Mouse (Mus musculus): ENCODE measurements around the gene Notum. TPM values are rescaled to one million over a fixed set of nuclear protein-coding genes. Genes with fewer than 3 reads are reported as not detected.
"Not testable (repeated sequence)": the region's sequence is repeated elsewhere in the genome, so short reads cannot be mapped to it uniquely, and the experiment has no call there.

Gene Notum
- total RNA-seq, 2 experiments from 2014 or later = not detected

GRCm38 (mm10) chr11:120692471-120693011 is 31.6 kb upstream of the Notum start:
- Histone ChIP-seq H3K4me3 (no peak overlapping the region), H3K27ac (peak overlapping the region; percentile 35)
- DNase-seq = peak; percentile 53
- intact Hi-C loops (cut with DNase I) = no loop called here
- TF ChIP-seq CTCF (IDR thresholded peaks at IDR 0.05) = peak; percentile 2; the same call in 1 of the 2 replicates

GRCm38 (mm10) chr11:120689365-120689764 is 28.4 kb upstream of the Notum start:
- TF ChIP-seq CTCF (IDR thresholded peaks at IDR 0.05) = no peak
- intact Hi-C loops (cut with DNase I) = no loop called here
- DNase-seq = peak; percentile 20
- Histone ChIP-seq H3K27ac (no peak overlapping the region), H3K4me3 (no peak overlapping the region)

GRCm38 (mm10) chr11:120686650-120687272 is 25.8 kb upstream of the Notum start:
- H3K4me3 ChIP-seq = no peak overlapping the region
- no peak overlapping the region for H3K27ac ChIP-seq
- intact Hi-C loops (cut with DNase I) = loop anchor here (2.0 kb wide), 1 partner anchor 22 kb away; no protein-coding TSS in a partner anchor
- peak; percentile 14 for DNase-seq
- no peak for TF ChIP-seq CTCF (IDR thresholded peaks at IDR 0.05)

- intact Hi-C loops (cut with DNase I) = no loop called here
- no peak for TF ChIP-seq CTCF (IDR thresholded peaks at IDR 0.05)
- H3K27ac ChIP-seq = peak overlapping the region; percentile 72
- no peak overlapping the region for H3K4me3 ChIP-seq
- DNase-seq = no peak
Observed at GRCm38 (mm10) chr11:120684660-120685059, 23.7 kb upstream of the Notum start.

GRCm38 (mm10) chr11:120684086-120684485 is 23.1 kb upstream of the Notum start:
- intact Hi-C loops (cut with DNase I) = no loop called here
- no peak for TF ChIP-seq CTCF (IDR thresholded peaks at IDR 0.05)
- DNase-seq = peak; percentile 63
- Histone ChIP-seq H3K27ac (peak overlapping the region; percentile 72), H3K4me3 (no peak overlapping the region)

GRCm38 (mm10) chr11:120683536-120683935 is 22.6 kb upstream of the Notum start:
- Histone ChIP-seq H3K4me3 (no peak overlapping the region), H3K27ac (peak overlapping the region; percentile 72)
- peak; percentile 7 for DNase-seq
- no peak for TF ChIP-seq CTCF (IDR thresholded peaks at IDR 0.05)
- intact Hi-C loops (cut with DNase I) = no loop called here

- H3K27ac ChIP-seq = no peak overlapping the region
- DNase-seq = peak; percentile 8
- intact Hi-C loops (cut with DNase I) = no loop called here
- no peak for TF ChIP-seq CTCF (IDR thresholded peaks at IDR 0.05)
- no peak overlapping the region for H3K4me3 ChIP-seq
Observed at GRCm38 (mm10) chr11:120682683-120683082, 21.7 kb upstream of the Notum start.

- peak; percentile 42 for TF ChIP-seq CTCF (IDR thresholded peaks at IDR 0.05)
- Histone ChIP-seq H3K4me3 (no peak overlapping the region), H3K27ac (no peak overlapping the region)
- no peak for DNase-seq
- intact Hi-C loops (cut with DNase I) = no loop called here
Observed at GRCm38 (mm10) chr11:120679909-120680308, 18.9 kb upstream of the Notum start.

- intact Hi-C loops (cut with DNase I) = no loop called here
Observed at GRCm38 (mm10) chr11:120676951-120677350, 16.0 kb upstream of the Notum start.

GRCm38 (mm10) chr11:120675875-120676274 is 14.9 kb upstream of the Notum start:
- intact Hi-C loops (cut with DNase I); DNase-seq; H3K27ac ChIP-seq; H3K4me3 ChIP-seq: not testable (repeated sequence)

More at GRCm38 (mm10) chr11:120676951-120677350, 16.0 kb upstream of the Notum start:
- no peak for TF ChIP-seq CTCF (IDR thresholded peaks at IDR 0.05)
- Histone ChIP-seq H3K27ac (no peak overlapping the region), H3K4me3 (no peak overlapping the region)
- no peak for DNase-seq

GRCm38 (mm10) chr11:120673594-120674122 is 12.7 kb upstream of the Notum start:
- intact Hi-C loops (cut with DNase I) = loop anchor here (2.0 kb wide), 1 partner anchor 15 kb away; no protein-coding TSS in a partner anchor
- Histone ChIP-seq H3K27ac (peak overlapping the region; percentile 97), H3K4me3 (peak overlapping the region; percentile 88)
- TF ChIP-seq CTCF (IDR thresholded peaks at IDR 0.05) = no peak
- DNase-seq = no peak

- peak; percentile 99 for DNase-seq
- H3K27ac ChIP-seq = peak within 1 kb of the TSS; percentile 97
- peak within 1 kb of the TSS; percentile 88 for H3K4me3 ChIP-seq
- no peak for TF ChIP-seq CTCF (IDR thresholded peaks at IDR 0.05)
- intact Hi-C loops (cut with DNase I) = loop anchor here (2.0 kb wide), 1 partner anchor 14 kb away; no protein-coding TSS in a partner anchor
Observed at GRCm38 (mm10) chr11:120672687-120673593, 12.0 kb upstream of the Notum start, which contains the start of gene Aspscr1. TSS of gene Aspscr1 (plus strand) at chr11:120672973.
